Mouse (Mus musculus): ENCODE results near the gene Espl1. TPM values are rescaled to one million over a fixed set of nuclear protein-coding genes. Genes with fewer than 3 reads are reported as not detected.

The Espl1 gene
- polyA plus RNA-seq, 1 experiment from 2014 or later, result 24.8 TPM

DNA sequence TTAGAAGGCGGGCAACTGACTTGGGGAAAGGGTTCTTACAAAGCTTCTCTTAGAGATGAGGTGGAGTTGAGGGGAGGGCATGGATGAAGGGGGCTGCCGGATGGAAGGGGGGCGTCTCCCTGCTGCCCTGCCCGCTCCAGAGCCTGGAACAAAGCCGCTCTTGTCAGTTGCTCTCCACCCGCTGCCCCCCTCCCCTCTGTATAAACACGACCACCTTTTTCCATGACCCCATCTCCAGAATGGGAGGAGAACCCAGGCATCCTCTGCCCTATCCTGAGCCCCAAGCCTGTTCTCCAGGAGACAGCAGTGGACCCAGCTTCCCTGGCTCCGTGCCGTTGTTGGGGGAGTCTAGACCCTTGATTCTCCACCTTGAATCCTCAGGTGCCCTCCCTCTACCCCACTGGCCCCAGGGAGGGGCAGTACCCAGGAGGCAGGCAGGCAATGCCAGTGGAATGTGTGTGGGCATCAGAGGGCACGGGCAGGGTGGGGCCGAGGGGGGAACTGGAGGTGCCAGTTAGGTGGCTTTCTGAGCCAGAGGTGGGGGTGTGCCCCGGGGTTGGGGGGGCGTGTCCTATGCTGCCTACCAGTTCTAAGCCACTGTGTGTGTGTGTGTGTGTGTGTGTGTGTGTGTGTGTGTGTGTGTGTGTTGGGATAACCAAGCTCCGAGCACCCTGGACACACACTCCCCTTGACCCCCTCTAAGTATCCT lies 40.4 kb upstream of the Espl1 start:
- no peak overlapping the region for H3K4me2 ChIP-seq (ENCODE audit: low read depth, low read length)
- no peak overlapping the region for H3K27ac ChIP-seq (ENCODE audit: low read length)
- H3K9me3 ChIP-seq (replicated peaks; ENCODE audit: control insufficient read depth, low read length), result no peaks in the 10 kb centered on the region
- no peak overlapping the region for H3K4me3 ChIP-seq (ENCODE audit: low read depth, low read length)
- no peak for ATAC-seq (ENCODE audit: low read depth)
- WGBS (ENCODE audit: insufficient replicate concordance), result 42% methylated on average over 13 of the region's 14 CpGs
- no peak overlapping the region for H3K9ac ChIP-seq (ENCODE audit: low read depth, low read length)
- peaks cover 8% of the 10 kb centered on the region for H3K4me1 ChIP-seq (ENCODE audit: control insufficient read depth, low read depth, low read length)
- H3K36me3 ChIP-seq (ENCODE audit: control insufficient read depth, insufficient read depth), result no peaks in the 10 kb centered on the region
- peaks cover 80% of the 10 kb centered on the region for H3K27me3 ChIP-seq (ENCODE audit: control insufficient read depth, insufficient read depth, low read depth, low read length)

DNA sequence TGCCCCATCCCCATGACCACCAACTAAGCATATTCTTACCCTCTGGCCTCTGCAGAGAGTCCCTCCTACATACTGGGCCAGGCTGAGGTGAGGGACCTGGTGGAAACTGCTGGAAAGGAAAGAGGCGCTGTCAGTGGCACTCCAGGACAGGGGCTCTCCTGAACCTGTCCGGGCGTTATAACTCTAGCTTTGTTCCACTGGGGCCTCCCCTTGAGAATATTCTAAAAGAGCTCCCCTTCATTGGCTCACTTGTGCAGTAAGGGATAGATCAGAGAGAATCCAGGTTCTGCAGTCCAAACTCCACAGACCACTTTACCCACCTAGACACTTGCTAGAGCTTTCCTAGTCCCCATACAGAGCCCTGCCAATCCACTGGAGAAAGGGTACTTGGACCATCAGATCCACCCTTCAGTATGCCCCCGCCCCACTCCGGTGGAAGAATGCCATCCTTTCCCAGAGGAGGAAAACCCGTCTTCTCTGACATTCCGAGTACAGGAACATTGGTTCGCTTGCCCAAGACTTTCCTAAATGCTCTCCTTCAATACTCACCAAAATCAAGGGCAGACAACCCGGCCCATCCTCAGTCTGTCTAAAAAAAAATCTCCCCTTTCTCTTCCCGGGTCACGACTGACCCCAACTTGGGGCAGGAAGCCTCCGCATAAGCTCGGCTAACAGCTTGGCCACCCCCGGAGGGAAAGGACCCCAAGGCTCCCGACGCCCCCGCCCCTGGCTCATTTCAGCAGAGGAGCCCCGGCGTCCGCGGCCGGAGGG lies 39.5 kb upstream of the Espl1 start:
- WGBS (ENCODE audit: insufficient replicate concordance), result 11% methylated on average over 22 of the region's 22 CpGs
- Histone ChIP-seq H3K4me3 (ENCODE audit: low read depth, low read length) (peak overlapping the region; percentile 56), H3K9me3 (replicated peaks; ENCODE audit: control insufficient read depth, low read length) (no peaks in the 10 kb centered on the region), H3K36me3 (ENCODE audit: control insufficient read depth, insufficient read depth) (no peaks in the 10 kb centered on the region), H3K4me1 (ENCODE audit: control insufficient read depth, low read depth, low read length) (peaks cover 8% of the 10 kb centered on the region), H3K9ac (ENCODE audit: low read depth, low read length) (peak overlapping the region; percentile 31; the same call in 1 of the 2 replicates), H3K4me2 (ENCODE audit: low read depth, low read length) (peak overlapping the region; percentile 75), H3K27ac (ENCODE audit: low read length) (no peak overlapping the region), H3K27me3 (ENCODE audit: control insufficient read depth, insufficient read depth, low read depth, low read length) (peaks cover 71% of the 10 kb centered on the region)
- ATAC-seq (ENCODE audit: low read depth), result no peak

DNA sequence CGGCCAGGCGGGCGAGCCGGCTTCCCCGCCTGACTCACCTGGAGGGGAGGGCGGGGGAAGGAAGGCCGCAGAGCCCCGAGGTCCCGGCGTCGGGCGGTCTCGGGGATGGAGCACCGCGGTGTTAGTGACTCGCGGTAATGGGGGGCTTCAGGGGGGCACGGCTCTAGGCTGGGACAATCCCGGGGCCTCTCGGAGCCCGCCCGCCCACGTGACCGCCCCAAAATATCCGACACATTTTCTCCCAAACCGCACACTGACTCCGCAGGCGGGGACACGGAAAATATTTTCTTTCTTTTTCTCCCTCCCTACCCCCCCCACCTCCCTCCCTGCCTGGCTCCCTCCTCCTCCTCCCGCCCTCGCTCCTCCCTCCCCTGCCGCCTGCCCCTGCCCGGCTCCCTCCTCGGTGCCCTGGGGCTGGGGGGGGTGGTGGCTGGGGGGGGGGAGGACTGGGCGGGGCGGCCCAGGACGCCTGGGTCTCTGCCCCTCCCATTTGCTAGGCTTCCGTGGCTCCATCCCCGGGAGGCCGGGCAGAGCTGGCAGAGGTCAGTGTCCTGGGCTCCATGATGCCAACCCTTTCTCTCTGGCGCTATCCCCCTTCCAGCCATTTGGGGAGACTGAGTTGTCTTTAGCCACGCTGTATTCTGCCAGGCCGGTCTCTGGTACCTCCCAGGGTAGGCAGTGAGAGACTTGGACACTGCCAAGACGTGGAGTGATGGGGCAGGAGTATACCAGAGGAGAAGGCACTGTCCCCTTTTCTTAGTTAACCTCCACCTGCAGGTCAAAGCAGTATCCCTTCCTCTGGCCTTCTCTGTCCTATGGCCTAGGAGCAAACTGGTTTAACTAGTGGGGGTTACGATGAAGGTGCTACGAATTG lies 38.6 kb upstream of the Espl1 start, which contains the start of gene Rarg:
Rarg (minus strand) TSS at position 316 of the 874 bp plus-strand sequence.
- Histone ChIP-seq H3K9ac (ENCODE audit: low read depth, low read length) (peak within 1 kb of the TSS; percentile 31; the same call in 1 of the 2 replicates), H3K27me3 (ENCODE audit: control insufficient read depth, insufficient read depth, low read depth, low read length) (peaks cover 68% of the 10 kb centered on the region), H3K4me1 (ENCODE audit: control insufficient read depth, low read depth, low read length) (peaks cover 8% of the 10 kb centered on the region), H3K36me3 (ENCODE audit: control insufficient read depth, insufficient read depth) (no peaks in the 10 kb centered on the region), H3K9me3 (replicated peaks; ENCODE audit: control insufficient read depth, low read length) (no peaks in the 10 kb centered on the region), H3K27ac (ENCODE audit: low read length) (no peak within 1 kb of the TSS), H3K4me2 (ENCODE audit: low read depth, low read length) (peak within 1 kb of the TSS; percentile 75), H3K4me3 (ENCODE audit: low read depth, low read length) (peak within 1 kb of the TSS; percentile 56)
- ATAC-seq (ENCODE audit: low read depth), result 0 out of 2 replicates have a peak, but pooled peaks have one; percentile 24
- WGBS (ENCODE audit: insufficient replicate concordance), result 1% methylated on average over 41 of the region's 46 CpGs

DNA sequence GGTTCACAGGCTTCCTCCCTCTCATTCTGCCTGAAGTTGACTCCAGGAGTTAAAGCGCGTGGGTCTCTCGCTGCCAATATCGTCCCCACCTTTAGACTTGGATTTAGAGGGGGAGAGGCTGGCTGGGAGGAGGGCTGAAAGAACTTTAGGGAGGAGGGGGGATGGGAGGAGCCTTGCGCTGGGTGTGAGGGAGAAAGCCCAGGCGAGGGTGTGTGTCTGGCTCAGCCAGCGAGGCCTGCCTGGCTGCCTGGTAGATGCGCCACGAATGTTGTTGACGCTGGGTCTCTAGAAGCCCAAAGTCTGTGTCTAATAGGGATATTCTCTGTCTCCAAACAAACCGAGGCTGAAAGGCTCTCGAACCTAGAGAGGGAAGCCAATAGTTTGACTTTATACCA lies 38.0 kb upstream of the Espl1 start:
- peaks cover 8% of the 10 kb centered on the region for H3K4me1 ChIP-seq (ENCODE audit: control insufficient read depth, low read depth, low read length)
- 17% methylated on average over 12 of the region's 12 CpGs for WGBS (ENCODE audit: insufficient replicate concordance)
- H3K9ac ChIP-seq (ENCODE audit: low read depth, low read length), result no peak overlapping the region
- no peak overlapping the region for H3K27ac ChIP-seq (ENCODE audit: low read length)
- no peak overlapping the region for H3K4me3 ChIP-seq (ENCODE audit: low read depth, low read length)
- H3K27me3 ChIP-seq (ENCODE audit: control insufficient read depth, insufficient read depth, low read depth, low read length), result peaks cover 64% of the 10 kb centered on the region
- H3K4me2 ChIP-seq (ENCODE audit: low read depth, low read length), result no peak overlapping the region
- no peaks in the 10 kb centered on the region for H3K36me3 ChIP-seq (ENCODE audit: control insufficient read depth, insufficient read depth)
- H3K9me3 ChIP-seq (replicated peaks; ENCODE audit: control insufficient read depth, low read length), result no peaks in the 10 kb centered on the region
- ATAC-seq (ENCODE audit: low read depth), result no peak

DNA sequence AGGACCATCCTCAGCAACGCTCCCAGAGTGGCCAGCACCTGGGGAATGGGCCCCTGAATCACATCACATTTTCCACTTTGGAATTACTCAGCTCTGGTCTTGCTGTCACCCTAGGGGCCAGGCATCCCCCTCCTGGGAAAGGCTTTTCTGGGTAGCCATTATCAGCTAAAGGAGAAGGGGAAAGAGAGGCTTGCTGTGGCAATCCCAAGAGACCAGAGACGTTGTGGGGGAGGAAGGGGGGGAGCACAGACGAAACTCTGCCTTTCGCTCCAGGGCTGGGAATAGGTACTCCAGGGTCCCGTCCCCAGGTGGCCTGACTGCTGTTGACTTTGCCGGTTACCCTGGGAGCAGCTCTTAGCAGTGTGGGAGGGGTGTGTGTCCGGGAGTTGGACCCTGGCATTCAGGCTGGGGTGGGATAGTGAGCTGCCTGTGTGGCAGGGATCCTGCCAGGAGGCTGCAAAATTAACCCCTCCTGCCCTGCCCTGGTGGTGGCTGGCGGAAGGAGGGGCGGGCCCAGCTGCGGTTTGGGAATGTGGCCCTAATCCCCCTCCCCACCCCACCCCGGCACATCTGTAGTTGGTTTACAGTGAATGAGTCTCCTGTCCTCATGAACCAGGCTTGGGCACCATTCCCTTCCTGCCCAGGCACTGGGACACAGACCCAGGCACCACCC lies 37.3 kb upstream of the Espl1 start:
- no peak for ATAC-seq (ENCODE audit: low read depth)
- Histone ChIP-seq H3K27me3 (ENCODE audit: control insufficient read depth, insufficient read depth, low read depth, low read length) (peaks cover 60% of the 10 kb centered on the region), H3K36me3 (ENCODE audit: control insufficient read depth, insufficient read depth) (no peaks in the 10 kb centered on the region), H3K27ac (ENCODE audit: low read length) (no peak overlapping the region), H3K9me3 (replicated peaks; ENCODE audit: control insufficient read depth, low read length) (no peaks in the 10 kb centered on the region), H3K4me3 (ENCODE audit: low read depth, low read length) (no peak overlapping the region), H3K9ac (ENCODE audit: low read depth, low read length) (no peak overlapping the region), H3K4me1 (ENCODE audit: control insufficient read depth, low read depth, low read length) (peaks cover 8% of the 10 kb centered on the region), H3K4me2 (ENCODE audit: low read depth, low read length) (no peak overlapping the region)
- WGBS (ENCODE audit: insufficient replicate concordance), result 25% methylated on average over 11 of the region's 11 CpGs

DNA sequence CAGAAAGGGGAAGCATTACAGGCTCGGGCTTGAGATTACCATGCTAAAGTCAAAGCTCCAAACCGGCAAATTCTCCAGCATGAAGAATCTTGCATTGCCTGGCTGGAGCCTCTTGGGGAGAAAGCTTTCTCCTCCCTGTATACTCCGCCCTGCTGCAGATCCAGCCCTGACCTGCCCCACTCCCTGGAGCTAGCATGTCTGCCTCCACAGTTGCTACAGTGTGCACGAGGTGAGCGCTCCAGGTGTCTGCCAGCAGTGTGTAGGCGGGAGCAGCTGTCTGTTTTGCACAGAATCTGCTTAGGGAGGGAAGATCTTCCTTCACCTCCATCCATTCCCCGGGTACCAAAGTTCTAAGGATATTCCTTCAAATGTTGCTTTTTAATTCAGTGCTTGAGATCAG lies 33.5 kb upstream of the Espl1 start:
- ATAC-seq (ENCODE audit: low read depth), result no peak

DNA sequence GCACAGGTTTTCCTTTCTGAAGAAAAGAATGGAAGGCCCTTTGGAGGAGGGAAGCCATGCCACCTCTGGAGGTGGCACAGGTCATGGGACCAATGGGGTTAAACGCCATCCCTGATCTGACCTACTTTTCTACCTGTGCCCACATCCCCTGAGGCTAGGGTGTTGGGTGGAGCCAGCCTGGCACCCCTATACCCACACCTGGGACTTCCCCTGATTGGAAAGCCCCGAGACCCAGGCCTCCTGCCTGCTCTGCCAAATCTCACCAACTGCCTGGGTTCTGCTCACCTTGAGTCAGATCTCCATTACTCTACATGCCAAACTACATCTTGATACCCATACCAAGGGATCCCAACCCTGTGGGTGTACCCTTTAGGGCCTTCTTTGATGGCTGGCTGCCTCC lies 33.0 kb upstream of the Espl1 start:
- H3K9ac ChIP-seq (ENCODE audit: low read depth, low read length), result no peak overlapping the region
- ATAC-seq (ENCODE audit: low read depth), result no peak
- no peak overlapping the region for H3K4me3 ChIP-seq (ENCODE audit: low read depth, low read length)
- H3K4me1 ChIP-seq (ENCODE audit: control insufficient read depth, low read depth, low read length), result no peaks in the 10 kb centered on the region
- H3K9me3 ChIP-seq (replicated peaks; ENCODE audit: control insufficient read depth, low read length), result no peaks in the 10 kb centered on the region
- H3K27ac ChIP-seq (ENCODE audit: low read length), result no peak overlapping the region
- peaks cover 20% of the 10 kb centered on the region for H3K27me3 ChIP-seq (ENCODE audit: control insufficient read depth, insufficient read depth, low read depth, low read length)
- H3K4me2 ChIP-seq (ENCODE audit: low read depth, low read length), result no peak overlapping the region
- 38% methylated on average over 2 of the region's 2 CpGs for WGBS (ENCODE audit: insufficient replicate concordance)
- no peaks in the 10 kb centered on the region for H3K36me3 ChIP-seq (ENCODE audit: control insufficient read depth, insufficient read depth)

More for the DNA sequence above, 33.5 kb upstream of the Espl1 start:
- 46% methylated on average over 7 of the region's 7 CpGs for WGBS (ENCODE audit: insufficient replicate concordance)
- Histone ChIP-seq H3K36me3 (ENCODE audit: control insufficient read depth, insufficient read depth) (no peaks in the 10 kb centered on the region), H3K4me1 (ENCODE audit: control insufficient read depth, low read depth, low read length) (peaks cover 2% of the 10 kb centered on the region), H3K27me3 (ENCODE audit: control insufficient read depth, insufficient read depth, low read depth, low read length) (peaks cover 25% of the 10 kb centered on the region), H3K4me2 (ENCODE audit: low read depth, low read length) (no peak overlapping the region), H3K9ac (ENCODE audit: low read depth, low read length) (no peak overlapping the region), H3K4me3 (ENCODE audit: low read depth, low read length) (no peak overlapping the region), H3K27ac (ENCODE audit: low read length) (no peak overlapping the region), H3K9me3 (replicated peaks; ENCODE audit: control insufficient read depth, low read length) (no peaks in the 10 kb centered on the region)

DNA sequence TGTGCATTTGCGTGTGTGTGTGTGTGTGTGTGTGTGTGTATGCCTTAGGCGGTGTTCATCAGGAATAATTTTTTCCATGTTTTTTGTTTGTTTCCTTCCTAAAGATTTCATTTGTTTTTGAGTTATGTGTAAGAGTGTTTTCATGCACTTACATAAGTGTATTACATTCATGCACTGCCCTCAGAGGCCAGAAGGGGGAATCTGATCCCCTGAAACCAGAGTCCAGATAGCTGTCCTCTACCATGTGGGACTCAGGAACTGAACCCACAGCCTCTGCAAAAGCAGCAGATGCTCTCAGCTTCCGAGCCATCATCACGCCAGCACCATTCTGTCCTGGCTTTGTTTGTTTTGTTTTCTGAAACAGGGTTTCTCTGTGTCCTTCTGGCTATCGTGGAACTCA lies 30.5 kb upstream of the Espl1 start:
- H3K9ac ChIP-seq (ENCODE audit: low read depth, low read length), result no peak overlapping the region
- H3K4me1 ChIP-seq (ENCODE audit: control insufficient read depth, low read depth, low read length), result no peaks in the 10 kb centered on the region
- no peaks in the 10 kb centered on the region for H3K36me3 ChIP-seq (ENCODE audit: control insufficient read depth, insufficient read depth)
- 72% methylated on average over 5 of the region's 5 CpGs for WGBS (ENCODE audit: insufficient replicate concordance)
- ATAC-seq (ENCODE audit: low read depth), result no peak
- H3K4me3 ChIP-seq (ENCODE audit: low read depth, low read length), result no peak overlapping the region
- H3K27ac ChIP-seq (ENCODE audit: low read length), result no peak overlapping the region
- no peaks in the 10 kb centered on the region for H3K9me3 ChIP-seq (replicated peaks; ENCODE audit: control insufficient read depth, low read length)
- peaks cover 10% of the 10 kb centered on the region for H3K27me3 ChIP-seq (ENCODE audit: control insufficient read depth, insufficient read depth, low read depth, low read length)
- H3K4me2 ChIP-seq (ENCODE audit: low read depth, low read length), result no peak overlapping the region

Measured in liver, embryonic 16.5 days (tissue).